Mouse (Mus musculus) MEL (cell line): ENCODE measurements around the gene Ndrg2. TPM values are rescaled to one million over a fixed set of nuclear protein-coding genes. Genes with fewer than 3 reads are reported as not detected.

ENCODE experiments used
- DNase-seq: peaks from one replicate; pipeline ENCODE4 v3.0.0; 2011; ENCODE audit warnings: low read depth, low spot score
- H3K27ac ChIP-seq: 2 replicates; pipeline ENCODE4 v1.5.1; 2012; ENCODE audit warnings: low read depth, mild to moderate bottlenecking, control low read depth, low read length, moderate library complexity; ENCODE audit not compliant: control insufficient read depth
- H3K27me3 ChIP-seq, 2 experiments: fragments of 150-350 bp in 1 of 2; sonication (generic) in 1 of 2; 2 replicates each; pipeline ENCODE4 v1.6.1; 2012; ENCODE audit warnings: low read length in 2 of 2, mild to moderate bottlenecking in 2 of 2, improper control_type of control experiment in 1 of 2, moderate library complexity in 1 of 2; ENCODE audit not compliant: insufficient read depth in 2 of 2, control insufficient read depth in 1 of 2
- H3K36me3 ChIP-seq, 2 experiments: 2 replicates each; pipeline ENCODE4 v1.6.1; 2012 to 2014; ENCODE audit warnings: low read length in 2 of 2, improper control_type of control experiment in 1 of 2, inconsistent platforms in 1 of 2, mild to moderate bottlenecking in 1 of 2; ENCODE audit not compliant: insufficient read depth in 2 of 2, control insufficient read depth in 1 of 2
- H3K4me1 ChIP-seq, 2 experiments: fragments of 150-350 bp in 1 of 2; sonication (generic) in 1 of 2; 2 replicates each; pipeline ENCODE4 v1.6.1; 2012; ENCODE audit warnings: low read length in 2 of 2, improper control_type of control experiment in 1 of 2, mild to moderate bottlenecking in 1 of 2; ENCODE audit not compliant: insufficient read depth in 2 of 2, control insufficient read depth in 1 of 2
- H3K4me3 ChIP-seq, 2 experiments: fragments of 150-350 bp in 1 of 2; sonication (generic) in 1 of 2; 2 replicates each; pipeline ENCODE4 v1.5.1; 2012; ENCODE audit warnings: low read depth in 2 of 2, low read length in 2 of 2, mild to moderate bottlenecking in 2 of 2, moderate library complexity in 2 of 2, control low read depth in 1 of 2, improper control_type of control experiment in 1 of 2; ENCODE audit not compliant: control insufficient read depth in 1 of 2, insufficient read depth in 1 of 2
- H3K79me2 ChIP-seq: 2 replicates; pipeline ENCODE4 v1.6.1; 2012; ENCODE audit warnings: mild to moderate bottlenecking, low read length, moderate library complexity; ENCODE audit not compliant: control insufficient read depth, poor library complexity, insufficient read depth
- H3K9ac ChIP-seq: 2 replicates; pipeline ENCODE4 v1.6.1; 2012; ENCODE audit warnings: low read depth, mild to moderate bottlenecking, control low read depth, low read length, moderate library complexity; ENCODE audit not compliant: control insufficient read depth, poor library complexity, severe bottlenecking
- H3K9me3 ChIP-seq: fragments of 150-350 bp; sonication (generic); replicated peaks from 2 replicates; pipeline ENCODE4 v1.6.1; 2012; ENCODE audit warnings: mild to moderate bottlenecking, low read length, improper control_type of control experiment, moderate library complexity; ENCODE audit not compliant: insufficient read depth
- CTCF ChIP-seq, 3 experiments: IDR thresholded peaks in 2 of 3; conservative IDR thresholded peaks in 1 of 3; 2 replicates each; pipeline ENCODE4 v1.5.1; 2011 to 2012; ENCODE audit warnings: low read length in 3 of 3, low read depth in 2 of 3, mild to moderate bottlenecking in 2 of 3, improper control_type of control experiment in 1 of 3, inconsistent platforms in 1 of 3, mixed read lengths in 1 of 3, moderate library complexity in 1 of 3; ENCODE audit not compliant: control insufficient read depth in 1 of 3, insufficient read depth in 1 of 3, poor library complexity in 1 of 3, severe bottlenecking in 1 of 3
- GATA1 ChIP-seq: IDR thresholded peaks from 2 replicates; pipeline ENCODE4 v1.6.1; 2011; ENCODE audit warnings: low read depth, low read length, improper control_type of control experiment
- KAT2A ChIP-seq: conservative IDR thresholded peaks from 2 replicates; pipeline ENCODE4 v1.6.1; 2012; ENCODE audit warnings: low read depth, low read length, improper control_type of control experiment, inconsistent platforms
- MEF2A ChIP-seq: IDR thresholded peaks from 2 replicates; pipeline ENCODE4 v1.6.1; 2014; ENCODE audit warnings: low read depth, mild to moderate bottlenecking, inconsistent platforms, low read length, improper control_type of control experiment; ENCODE audit not compliant: poor library complexity, insufficient replicate concordance, severe bottlenecking; ENCODE audit errors: extremely low read depth
- MXI1 ChIP-seq: IDR thresholded peaks from 2 replicates; pipeline ENCODE4 v1.6.1; 2011; ENCODE audit warnings: mild to moderate bottlenecking, low read depth, low read length, improper control_type of control experiment
- MYB ChIP-seq: IDR thresholded peaks from 2 replicates; pipeline ENCODE4 v1.6.1; 2011; ENCODE audit warnings: mild to moderate bottlenecking, low read depth, low read length, improper control_type of control experiment
- NRF1 ChIP-seq: IDR thresholded peaks from 2 replicates; pipeline ENCODE4 v1.6.1; 2014; ENCODE audit warnings: low read depth, mild to moderate bottlenecking, inconsistent platforms, low read length, improper control_type of control experiment, moderate library complexity; ENCODE audit not compliant: poor library complexity, insufficient read depth, severe bottlenecking
- RAD21 ChIP-seq: IDR thresholded peaks from 2 replicates; pipeline ENCODE4 v1.6.1; 2011; ENCODE audit warnings: mild to moderate bottlenecking, low read depth, low read length, improper control_type of control experiment
- RCOR1 ChIP-seq: IDR thresholded peaks from 2 replicates; pipeline ENCODE4 v1.6.1; 2012; ENCODE audit warnings: low read depth, mild to moderate bottlenecking, inconsistent platforms, low read length, improper control_type of control experiment
- SIN3A ChIP-seq: IDR thresholded peaks from 2 replicates; pipeline ENCODE4 v1.6.1; 2012; ENCODE audit warnings: low read length, improper control_type of control experiment, inconsistent platforms
- SMC3 ChIP-seq: IDR thresholded peaks from 2 replicates; pipeline ENCODE4 v1.6.1; 2011; ENCODE audit warnings: low read depth, low read length, improper control_type of control experiment
- TBP ChIP-seq: IDR thresholded peaks from 2 replicates; pipeline ENCODE4 v1.8.0; 2011; ENCODE audit warnings: low read depth, low read length, improper control_type of control experiment
- TCF12 ChIP-seq: IDR thresholded peaks from 2 replicates; pipeline ENCODE4 v1.6.1; 2014; ENCODE audit warnings: low read depth, mild to moderate bottlenecking, inconsistent platforms, low read length, improper control_type of control experiment, moderate library complexity
- USF1 ChIP-seq: IDR thresholded peaks from 2 replicates; pipeline ENCODE4 v1.6.1; 2014; ENCODE audit warnings: low read depth, mild to moderate bottlenecking, inconsistent platforms, low read length, improper control_type of control experiment, moderate library complexity
- USF2 ChIP-seq, 2 experiments: IDR thresholded peaks; 2 replicates each; pipeline ENCODE4 v1.6.1; 2011 to 2012; ENCODE audit warnings: improper control_type of control experiment in 2 of 2, low read length in 2 of 2, borderline replicate concordance in 1 of 2, inconsistent platforms in 1 of 2, low read depth in 1 of 2, mild to moderate bottlenecking in 1 of 2; ENCODE audit not compliant: insufficient read depth in 1 of 2
- ZKSCAN1 ChIP-seq: IDR thresholded peaks from 2 replicates; pipeline ENCODE4 v1.6.1; 2012; ENCODE audit warnings: low read depth, mild to moderate bottlenecking, inconsistent platforms, low read length, improper control_type of control experiment, moderate library complexity
- polyA plus RNA-seq, 2 experiments: library from polyadenylated mRNA; stranded (reverse) in 1 of 2; unstranded in 1 of 2; fragments of >175 nt in 1 of 2; fragments of >200 nt in 1 of 2; gene quantifications; 2 replicates each; pipeline versions ENCODE4 v1.2.1 to v1.2.4; 2012; ENCODE audit warnings: low replicate concordance in 2 of 2, low read depth in 1 of 2; ENCODE audit not compliant: insufficient read length in 2 of 2, insufficient read depth in 1 of 2, missing spikeins in 1 of 2
- total RNA-seq: library from RNA; depleted of rRNA; stranded (reverse); fragments of 300-350 nt; gene quantifications from 2 replicates; pipeline ENCODE4 v1.2.3, GENCODE M21; 2012

The Ndrg2 gene
- total and polyA plus RNA-seq, 3 experiments, result 11.2 to 48.6 TPM; not detected in 1

DNA sequence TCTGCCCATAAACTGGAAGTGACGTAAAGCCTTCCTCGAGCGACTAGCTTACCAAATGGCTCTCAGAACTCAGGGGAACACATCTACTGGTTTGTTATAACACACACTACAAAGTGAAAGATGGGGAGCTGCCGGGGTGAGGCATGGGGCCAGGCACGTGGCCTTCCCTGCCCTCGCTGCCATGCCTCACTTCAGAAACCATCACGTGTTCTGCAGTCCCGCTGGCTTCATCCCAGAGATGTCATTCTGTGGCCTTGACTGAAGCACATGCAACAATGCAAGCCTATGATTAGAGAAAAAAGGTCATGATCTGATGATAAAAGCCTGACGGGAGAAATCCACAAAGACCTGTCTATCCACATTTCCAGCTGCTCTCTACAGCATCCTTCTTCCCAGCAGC is 42.2 kb downstream of the Ndrg2 start:
- no peak for TF ChIP-seq GATA1
- TF ChIP-seq MEF2A, result no peak
- TF ChIP-seq TCF12, result no peak
- no peak for TF ChIP-seq KAT2A
- no peak for TF ChIP-seq SIN3A
- no peak for TF ChIP-seq USF2 (IDR thresholded peaks at IDR 0.05; ENCODE audit: borderline replicate concordance in 1 of 2, insufficient read depth in 1 of 2, low read depth in 1 of 2, low read length in 2 of 2)
- TF ChIP-seq NRF1, result no peak
- TF ChIP-seq SMC3, result no peak
- TF ChIP-seq RCOR1, result no peak
- H3K4me3 ChIP-seq, result no peak overlapping the region
- DNase-seq, result peak; percentile 1
- no peaks in the 10 kb centered on the region for H3K9me3 ChIP-seq
- no peaks in the 10 kb centered on the region for H3K36me3 ChIP-seq
- H3K79me2 ChIP-seq, result no peaks in the 10 kb centered on the region
- no peak overlapping the region for H3K27ac ChIP-seq
- H3K9ac ChIP-seq, result no peak overlapping the region
- peaks cover 0 to 6% of the 10 kb centered on the region in 2 experiments; a peak in 2 of 4 replicates for H3K4me1 ChIP-seq
- H3K27me3 ChIP-seq, result peaks cover 0 to 1% of the 10 kb centered on the region in 2 experiments; a peak in 2 of 4 replicates

DNA sequence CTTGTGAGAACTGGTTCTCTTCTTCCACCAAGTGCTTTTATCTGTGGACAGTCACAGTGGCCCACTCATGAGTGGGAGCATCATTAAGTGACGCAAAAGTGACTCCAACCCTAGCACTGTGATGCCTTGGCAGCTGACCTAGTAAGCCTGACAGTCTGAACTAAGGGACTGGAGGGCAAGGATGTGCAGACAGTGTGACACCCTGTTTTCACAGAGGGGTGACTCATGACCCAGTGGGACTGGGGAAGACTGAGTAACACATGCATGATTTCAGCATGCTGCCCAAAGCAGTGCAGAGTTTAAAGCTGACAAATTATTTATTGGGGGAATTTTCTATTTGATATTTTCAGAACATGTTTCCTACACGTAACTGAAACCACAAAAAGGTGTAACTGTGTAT is 43.2 kb downstream of the Ndrg2 start:
- Histone ChIP-seq H3K79me2 (no peaks in the 10 kb centered on the region), H3K9me3 (no peaks in the 10 kb centered on the region), H3K4me3 (no peak overlapping the region), H3K27ac (no peak overlapping the region), H3K36me3 (no peaks in the 10 kb centered on the region)
- TF ChIP-seq RAD21, result no peak
- no peak for TF ChIP-seq KAT2A
- TF ChIP-seq CTCF (IDR thresholded peaks at IDR 0.05 in 2 of 3, conservative IDR thresholded peaks at IDR 0.05 in 1 of 3; ENCODE audit: control insufficient read depth in 1 of 3, insufficient read depth in 1 of 3, low read depth in 2 of 3, low read length in 3 of 3, poor library complexity in 1 of 3, severe bottlenecking in 1 of 3), result no peak
- TF ChIP-seq ZKSCAN1, result no peak
- TF ChIP-seq MYB, result no peak
- TF ChIP-seq MXI1, result no peak
- TF ChIP-seq TBP, result no peak
- TF ChIP-seq NRF1, result no peak
- TF ChIP-seq USF2 (IDR thresholded peaks at IDR 0.05; ENCODE audit: borderline replicate concordance in 1 of 2, insufficient read depth in 1 of 2, low read depth in 1 of 2, low read length in 2 of 2), result no peak
- TF ChIP-seq USF1, result no peak
- no peak for TF ChIP-seq GATA1
- TF ChIP-seq, all 39 proteins: peak for 0
- H3K27me3 ChIP-seq, result peaks cover 0 to 1% of the 10 kb centered on the region in 2 experiments; a peak in 2 of 4 replicates
- peaks cover 0 to 8% of the 10 kb centered on the region in 2 experiments; a peak in 2 of 4 replicates for H3K4me1 ChIP-seq
- peak; percentile 0 for DNase-seq
- no peak overlapping the region for H3K9ac ChIP-seq
